Mouse (Mus musculus) retina, embryonic 14.5 days (tissue): ENCODE measurements around the gene Enkd1.

Experiments used
- DNase-seq: peaks from one replicate; pipeline ENCODE4 v3.0.0-alpha.2; 2015; ENCODE audit warnings: low spot score

The Enkd1 gene

GRCm38 (mm10) chr8:105657641-105658040 is 50.4 kb downstream of the Enkd1 start:
- no peak for DNase-seq
